Mouse (Mus musculus) lung, postnatal 0 days (tissue): ENCODE data around the gene Gkn1. TPM values are rescaled to one million over a fixed set of nuclear protein-coding genes. Genes with fewer than 3 reads are reported as not detected.

Source experiments
- ATAC-seq: fragments of 200-750 bp; cut with Nextera tagmentation; 2 replicates; pipeline ENCODE4 v1.8.0; 2017; ENCODE audit warnings: moderate library complexity
- DNase-seq: peaks from one replicate; pipeline ENCODE4 v3.0.0-alpha.2; 2016; ENCODE audit warnings: low spot score
- H3K27ac ChIP-seq: fragments of 300-500 bp; sonication (generic); 2 replicates; pipeline ENCODE4 v1.5.1; 2014; ENCODE audit warnings: antibody characterized with exemption, mild to moderate bottlenecking, low read length, mixed read lengths
- H3K27me3 ChIP-seq: fragments of 300-500 bp; sonication (generic); replicated peaks from 2 replicates; pipeline ENCODE4 v1.6.1; 2014; ENCODE audit warnings: low read length, mixed read lengths; ENCODE audit not compliant: insufficient read depth
- H3K36me3 ChIP-seq: fragments of 300-500 bp; sonication (generic); 2 replicates; pipeline ENCODE4 v1.6.1; 2014; ENCODE audit warnings: low read length, mixed read lengths; ENCODE audit not compliant: insufficient read depth
- H3K4me1 ChIP-seq: fragments of 300-500 bp; sonication (generic); 2 replicates; pipeline ENCODE4 v1.6.1; 2014; ENCODE audit warnings: antibody characterized with exemption, low read depth, low read length, mixed read lengths; ENCODE audit not compliant: insufficient read depth
- H3K4me2 ChIP-seq: fragments of 300-500 bp; sonication (generic); replicated peaks from 2 replicates; pipeline ENCODE4 v1.6.1; 2014; ENCODE audit warnings: low read depth, mild to moderate bottlenecking, low read length, moderate library complexity, mixed read lengths
- H3K4me3 ChIP-seq: fragments of 300-500 bp; sonication (generic); 2 replicates; pipeline ENCODE4 v1.5.1; 2014; ENCODE audit warnings: low read depth, low read length
- H3K9ac ChIP-seq: fragments of 300-500 bp; sonication (generic); replicated peaks from 2 replicates; pipeline ENCODE4 v1.6.1; 2014; ENCODE audit warnings: low read depth, mild to moderate bottlenecking
- H3K9me3 ChIP-seq: fragments of 300-500 bp; sonication (generic); 2 replicates; pipeline ENCODE4 v1.6.1; 2016; ENCODE audit warnings: low read length, mixed read lengths
- CTCF ChIP-seq: IDR thresholded peaks from 2 replicates; pipeline ENCODE4 v1.5.1; 2016; ENCODE audit warnings: antibody characterized with exemption, mild to moderate bottlenecking
- EP300 ChIP-seq: IDR thresholded peaks from 2 replicates; pipeline ENCODE4 v1.6.1; 2016; ENCODE audit warnings: antibody characterized with exemption, mild to moderate bottlenecking, control low read depth
- WGBS: fragments of 180-500 bp; shearing (Covaris S2); extraction: QIAGEN DNeasy Blood & Tissue Kit; methylation state at CpG from one replicate; pipeline ENCODE4 v1.1.7; 2014; 5-methylcytosine and 5-hydroxymethylcytosine counted together
- polyA plus RNA-seq: library from polyadenylated mRNA; unstranded; fragments of >200 nt; fragmentation: Nextera tagmentation; extraction: Ambion mirVana; gene quantifications from 2 replicates; pipeline ENCODE4 v1.2.1, GENCODE M21; 2015

Gkn1 gene
- polyA plus RNA-seq, 1 experiment from 2014 or later: 0.31 TPM

DNA sequence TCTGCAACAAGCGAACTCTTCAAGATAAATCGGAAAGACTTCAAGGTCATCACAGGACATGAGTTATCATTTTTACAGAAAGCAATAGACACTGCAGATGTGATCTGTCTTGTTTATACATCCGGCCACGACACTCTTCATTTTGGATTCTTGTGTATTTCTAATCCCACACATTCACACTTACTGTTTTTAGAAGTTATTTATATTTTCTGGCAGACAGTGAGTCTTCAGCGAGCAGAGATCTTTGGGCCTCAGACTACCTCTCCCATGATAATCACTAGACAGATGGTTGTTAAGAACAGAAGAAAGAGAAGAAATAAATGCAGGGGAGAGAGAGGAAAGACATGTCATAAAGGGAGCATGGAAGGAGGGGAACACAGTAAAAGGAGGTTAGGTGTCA is 18.5 kb upstream of the Gkn1 start:
- DNase-seq (no peak), ATAC-seq (no peak)
- Histone ChIP-seq H3K4me3 (no peak overlapping the region), H3K36me3 (no peaks in the 10 kb centered on the region), H3K27me3 (no peaks in the 10 kb centered on the region), H3K27ac (no peak overlapping the region), H3K9ac (no peak overlapping the region), H3K9me3 (no peaks in the 10 kb centered on the region), H3K4me2 (no peak overlapping the region), H3K4me1 (no peaks in the 10 kb centered on the region)
- TF ChIP-seq EP300: no peak
- TF ChIP-seq CTCF: no peak
- 69% methylated on average over 5 of the region's 5 CpGs for WGBS

DNA sequence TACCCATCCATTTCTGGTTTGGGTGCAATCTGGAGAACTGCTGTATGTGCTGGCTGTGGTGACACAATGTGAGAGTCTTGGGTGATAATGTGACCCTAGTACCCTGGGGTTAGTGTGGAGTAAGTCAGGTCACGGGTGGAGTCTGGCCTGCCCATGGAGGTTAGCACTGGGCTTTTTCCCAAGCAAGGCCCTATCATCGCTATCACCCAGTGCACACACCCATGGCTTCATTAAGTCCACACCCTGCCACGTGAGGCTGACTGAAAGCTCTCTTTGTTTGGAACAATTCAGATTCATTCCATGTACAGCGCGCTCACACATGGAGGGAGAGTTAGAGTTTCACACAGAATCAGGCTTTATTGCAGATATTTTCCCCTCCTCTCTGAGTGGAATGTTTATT is 3.7 kb upstream of the Gkn1 start:
- no peak overlapping the region for H3K4me2 ChIP-seq
- no peak overlapping the region for H3K4me3 ChIP-seq
- ATAC-seq (no peak), DNase-seq (no peak)
- H3K4me1 ChIP-seq: no peaks in the 10 kb centered on the region
- H3K27ac ChIP-seq: no peak overlapping the region
- H3K27me3 ChIP-seq: no peaks in the 10 kb centered on the region
- H3K36me3 ChIP-seq: no peaks in the 10 kb centered on the region
- TF ChIP-seq EP300 (no peak), CTCF (no peak)
- no peak overlapping the region for H3K9ac ChIP-seq
- WGBS: 64% methylated on average over 5 of the region's 5 CpGs
- H3K9me3 ChIP-seq: no peaks in the 10 kb centered on the region

DNA sequence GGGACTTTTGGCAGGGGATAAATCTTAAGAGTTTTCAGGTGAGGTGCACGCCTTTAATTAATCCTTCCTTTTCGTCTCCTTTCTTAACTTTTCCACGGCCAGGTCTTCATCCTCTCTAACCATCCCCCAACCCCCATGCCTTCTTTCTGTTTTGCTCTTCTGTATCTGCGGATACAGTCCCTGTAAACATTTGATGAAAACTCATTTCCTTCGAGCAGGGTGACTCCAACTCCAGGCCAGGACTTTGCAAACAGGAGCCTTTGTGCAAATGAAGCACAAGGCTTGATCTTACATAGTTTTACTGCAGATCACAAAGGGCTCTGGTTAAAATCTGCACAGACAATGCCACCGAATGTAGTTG is 14.8 kb downstream of the Gkn1 start:
- TF ChIP-seq EP300 (no peak), CTCF (no peak)
- Histone ChIP-seq H3K4me1 (0 out of 2 replicates have a peak, but pooled peaks cover 7% of the 10 kb centered on the region), H3K9me3 (no peaks in the 10 kb centered on the region), H3K4me2 (peak overlapping the region; percentile 77; the same call in 1 of the 2 replicates), H3K9ac (no peak overlapping the region), H3K27me3 (no peaks in the 10 kb centered on the region), H3K36me3 (no peaks in the 10 kb centered on the region), H3K4me3 (peak overlapping the region; percentile 66), H3K27ac (peak overlapping the region; percentile 93; the same call in 1 of the 2 replicates)
- WGBS: 19% methylated on average over 6 of the region's 6 CpGs
- ATAC-seq (peak; percentile 39), DNase-seq (peak; percentile 52)

DNA sequence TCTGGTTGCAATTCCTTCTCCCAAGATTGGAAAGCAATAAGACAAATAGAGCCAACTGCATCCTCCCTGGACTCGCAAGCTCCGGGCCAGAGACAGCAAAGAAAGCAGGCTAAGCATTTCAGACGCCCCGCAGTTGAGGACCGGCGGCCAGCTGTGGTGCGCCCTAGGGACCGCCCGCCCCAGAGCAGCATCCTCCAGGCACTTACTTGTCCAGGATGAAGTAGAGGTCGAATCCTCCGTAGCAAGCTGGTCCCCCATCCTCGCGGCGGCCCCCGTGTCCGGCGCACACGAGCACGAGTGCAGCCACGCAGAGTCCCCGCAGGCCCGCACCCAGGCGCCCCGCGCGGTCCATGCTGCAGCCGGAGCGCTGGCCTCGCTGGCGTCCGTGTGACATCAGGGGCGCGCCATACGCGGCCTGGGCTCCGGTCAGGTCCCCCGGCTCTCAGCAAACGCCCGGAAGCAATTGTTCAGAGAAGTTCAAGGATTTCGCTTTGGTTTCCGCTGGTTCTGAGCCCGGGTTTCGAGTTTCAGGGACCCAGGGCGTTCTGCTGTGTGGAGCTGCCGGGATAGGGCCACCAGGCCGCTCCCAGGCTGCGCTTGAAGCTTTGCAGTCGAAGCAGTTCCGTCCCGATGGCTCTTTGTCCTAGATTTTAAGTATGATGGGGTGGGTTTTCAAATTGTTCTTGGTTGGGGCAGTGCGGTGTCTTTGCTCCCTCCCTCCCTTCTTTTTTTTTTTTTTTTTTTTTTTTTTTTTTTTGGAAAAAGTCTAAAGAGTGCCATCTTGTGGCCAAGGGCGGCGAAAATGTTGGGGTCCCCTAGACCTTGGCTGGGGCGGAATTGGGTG is 15.4 kb downstream of the Gkn1 start, which contains the start of gene Antxr1:
Antxr1 (minus strand) TSS at position 731 of the 844 bp plus-strand sequence.
- no peaks in the 10 kb centered on the region for H3K9me3 ChIP-seq
- peak within 1 kb of the TSS; percentile 66 for H3K4me3 ChIP-seq
- under 1% methylated on average over 54 of the region's 54 CpGs for WGBS
- peak within 1 kb of the TSS; percentile 93 for H3K27ac ChIP-seq
- TF ChIP-seq CTCF: peak; percentile 61
- TF ChIP-seq EP300: no peak
- peak; percentile 71 for DNase-seq
- ATAC-seq: peak; percentile 76
- H3K27me3 ChIP-seq: no peaks in the 10 kb centered on the region
- H3K9ac ChIP-seq: peak within 1 kb of the TSS; percentile 57
- 0 out of 2 replicates have a peak, but pooled peaks cover 8% of the 10 kb centered on the region for H3K4me1 ChIP-seq
- H3K36me3 ChIP-seq: no peaks in the 10 kb centered on the region
- peak within 1 kb of the TSS; percentile 77 for H3K4me2 ChIP-seq

DNA sequence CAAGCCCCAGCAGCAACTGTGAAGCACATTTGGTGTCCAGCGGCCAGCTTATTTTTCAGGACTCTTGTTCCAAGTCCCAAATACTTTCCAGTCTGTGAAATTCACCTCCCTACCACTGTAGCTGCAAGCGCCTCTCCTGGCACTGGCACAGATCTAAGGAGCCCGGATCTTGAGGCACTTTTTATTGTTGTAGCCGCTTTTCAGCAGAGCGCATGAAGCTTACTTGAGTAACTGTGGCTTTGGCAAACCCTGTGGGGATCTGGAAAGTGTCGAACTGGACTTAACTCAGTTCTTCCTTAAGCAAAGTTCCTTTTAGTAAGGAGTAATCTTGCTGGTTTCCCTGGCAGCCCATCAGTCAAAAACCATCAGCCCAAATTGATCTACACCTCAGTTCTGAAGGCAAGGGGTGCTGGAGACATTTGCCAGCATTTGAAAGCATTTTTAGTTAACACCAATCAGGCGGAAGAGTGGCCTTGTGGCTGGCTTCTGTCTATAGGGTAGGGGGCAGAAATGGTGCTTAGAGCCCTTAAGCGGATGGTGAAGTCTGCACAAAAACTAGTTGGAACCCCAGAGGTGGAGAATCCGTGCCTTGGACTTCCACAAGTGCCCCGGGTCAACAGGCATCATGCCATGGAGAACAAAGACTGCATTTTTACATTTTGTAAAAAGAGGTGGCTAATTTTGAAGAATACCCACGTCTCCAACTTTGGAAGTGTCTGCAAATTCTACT is 16.2 kb downstream of the Gkn1 start:
- ATAC-seq (peak; percentile 40), DNase-seq (peak; percentile 76)
- no peaks in the 10 kb centered on the region for H3K27me3 ChIP-seq
- peak overlapping the region; percentile 77 for H3K4me2 ChIP-seq
- H3K27ac ChIP-seq: peak overlapping the region; percentile 93
- TF ChIP-seq CTCF: peak; percentile 49
- TF ChIP-seq EP300: no peak
- H3K4me3 ChIP-seq: peak overlapping the region; percentile 66
- H3K36me3 ChIP-seq: no peaks in the 10 kb centered on the region
- 6% methylated on average over 11 of the region's 11 CpGs for WGBS
- 0 out of 2 replicates have a peak, but pooled peaks cover 8% of the 10 kb centered on the region for H3K4me1 ChIP-seq
- H3K9me3 ChIP-seq: no peaks in the 10 kb centered on the region
- peak overlapping the region; percentile 57; the same call in 1 of the 2 replicates for H3K9ac ChIP-seq

DNA sequence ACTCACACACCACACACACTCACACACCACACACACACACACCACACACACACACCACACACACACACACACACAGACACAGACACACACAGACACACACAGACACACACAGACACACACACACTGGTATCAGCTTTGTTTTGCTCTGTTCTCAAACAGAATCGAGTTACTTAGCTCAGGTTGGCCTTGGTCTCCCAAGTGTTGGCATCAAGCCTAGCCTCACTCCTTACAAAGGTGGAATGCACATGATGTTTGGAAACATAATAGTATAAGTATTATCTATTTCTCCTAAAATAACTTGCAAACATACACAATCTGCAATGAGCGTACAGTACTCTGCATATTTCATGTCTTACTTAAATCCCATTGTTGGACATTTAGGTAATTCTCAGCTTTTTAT is 18.4 kb downstream of the Gkn1 start:
- 24% methylated on average over 2 of the region's 2 CpGs for WGBS
- H3K4me3 ChIP-seq: no peak overlapping the region
- no peak overlapping the region for H3K27ac ChIP-seq
- no peak overlapping the region for H3K9ac ChIP-seq
- no peak for TF ChIP-seq CTCF
- no peak for TF ChIP-seq EP300
- H3K4me2 ChIP-seq: peak overlapping the region; percentile 77
- no peaks in the 10 kb centered on the region for H3K27me3 ChIP-seq
- no peaks in the 10 kb centered on the region for H3K9me3 ChIP-seq
- H3K4me1 ChIP-seq: peaks cover 16% of the 10 kb centered on the region; the same call in 1 of the 2 replicates
- H3K36me3 ChIP-seq: no peaks in the 10 kb centered on the region
- peak; percentile 39 for DNase-seq
- no peak for ATAC-seq
